Mouse (Mus musculus) limb, embryonic 13.5 days (tissue): Measurements from ENCODE around the gene Adam33. TPM values are rescaled to one million over a fixed set of nuclear protein-coding genes. Genes with fewer than 3 reads are reported as not detected.

ENCODE experiments used
- ATAC-seq: fragments of 200-750 bp; cut with Nextera tagmentation; 2 replicates; pipeline ENCODE4 v1.8.0; 2017; ENCODE audit warnings: low read depth, moderate number of reproducible peaks, moderate TSS enrichment; ENCODE audit not compliant: low FRiP score
- H3K27ac ChIP-seq: fragments of 300-500 bp; sonication (generic); 2 replicates; pipeline ENCODE4 v1.5.1; 2015; ENCODE audit warnings: inconsistent platforms, mild to moderate bottlenecking, moderate library complexity
- H3K27me3 ChIP-seq: fragments of 300-500 bp; sonication (generic); 2 replicates; pipeline ENCODE4 v1.6.1; 2015; ENCODE audit warnings: mild to moderate bottlenecking, inconsistent platforms
- H3K36me3 ChIP-seq: fragments of 300-500 bp; sonication (generic); 2 replicates; pipeline ENCODE4 v1.6.1; 2015; ENCODE audit warnings: inconsistent platforms, mild to moderate bottlenecking, moderate library complexity
- H3K4me1 ChIP-seq: fragments of 300-500 bp; sonication (generic); 2 replicates; pipeline ENCODE4 v1.6.1; 2015; ENCODE audit warnings: inconsistent platforms
- H3K4me2 ChIP-seq: fragments of 300-500 bp; sonication (generic); replicated peaks from 2 replicates; pipeline ENCODE4 v1.6.1; 2015; ENCODE audit warnings: inconsistent platforms, mild to moderate bottlenecking, moderate library complexity
- H3K4me3 ChIP-seq: fragments of 300-500 bp; sonication (generic); 2 replicates; pipeline ENCODE4 v1.5.1; 2015; ENCODE audit warnings: moderate library complexity, mild to moderate bottlenecking, inconsistent platforms
- H3K9ac ChIP-seq: fragments of 300-500 bp; sonication (generic); 2 replicates; pipeline ENCODE4 v1.6.1; 2015; ENCODE audit warnings: mild to moderate bottlenecking, inconsistent platforms
- H3K9me3 ChIP-seq: fragments of 300-500 bp; sonication (generic); 2 replicates; pipeline ENCODE4 v1.6.1; 2016; ENCODE audit warnings: inconsistent platforms
- WGBS: fragments of 180-500 bp; shearing (Covaris S2); methylation state at CpG from one replicate; pipeline ENCODE4 v1.1.7; 2015; 5-methylcytosine and 5-hydroxymethylcytosine counted together
- polyA plus RNA-seq: library from polyadenylated mRNA; unstranded; fragments of >200 nt; fragmentation: Nextera tagmentation; extraction: Ambion mirVana; gene quantifications from 2 replicates; pipeline ENCODE4 v1.2.1, GENCODE M21; 2015

Adam33 gene
- polyA plus RNA-seq, 1 experiment from 2014 or later, result 26.5 TPM

- Histone ChIP-seq H3K4me2 (no peak within 1 kb of the TSS), H3K4me1 (no peaks in the 10 kb centered on the region), H3K27ac (no peak within 1 kb of the TSS), H3K36me3 (no peaks in the 10 kb centered on the region), H3K4me3 (no peak within 1 kb of the TSS), H3K9me3 (no peaks in the 10 kb centered on the region), H3K9ac (no peak within 1 kb of the TSS), H3K27me3 (no peaks in the 10 kb centered on the region)
- WGBS, result 80% methylated on average over 11 of the region's 11 CpGs
- ATAC-seq, result no peak
These were observed 23.2 kb upstream of the Adam33 start, which contains the start of gene Siglec1 for GRCm38 (mm10) chr2:131086667-131087390. TSS of gene Siglec1 (minus strand) at chr2:131086765.

DNA sequence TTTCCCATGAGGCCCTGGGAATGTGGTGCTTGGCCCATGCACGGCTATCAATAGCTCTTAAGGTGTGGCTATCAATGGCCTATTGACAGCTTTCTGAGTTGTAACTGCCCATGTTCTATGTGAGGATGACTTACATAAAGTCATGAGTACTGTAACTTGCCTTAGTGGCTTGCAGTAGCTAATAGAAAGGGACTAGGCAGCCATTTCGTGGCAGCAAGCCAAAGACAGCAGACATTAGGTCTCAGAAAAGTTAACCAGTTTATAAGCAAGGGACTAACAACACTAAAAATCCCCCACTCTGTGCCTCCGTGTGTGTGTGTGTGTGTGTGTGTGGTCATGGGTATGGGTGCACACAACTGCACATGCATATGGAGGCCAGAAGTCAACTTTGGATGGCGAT lies 20.6 kb upstream of the Adam33 start:
- peaks cover 3% of the 10 kb centered on the region; the same call in 1 of the 2 replicates for H3K27me3 ChIP-seq
- H3K4me3 ChIP-seq, result no peak overlapping the region
- H3K9ac ChIP-seq, result no peak overlapping the region
- ATAC-seq, result no peak
- no peak overlapping the region for H3K27ac ChIP-seq
- no peaks in the 10 kb centered on the region for H3K4me1 ChIP-seq
- H3K4me2 ChIP-seq, result no peak overlapping the region
- H3K9me3 ChIP-seq, result no peaks in the 10 kb centered on the region
- no peaks in the 10 kb centered on the region for H3K36me3 ChIP-seq
- WGBS, result 84% methylated on average over 4 of the region's 4 CpGs

- no peak overlapping the region for H3K4me3 ChIP-seq
- peaks cover 3% of the 10 kb centered on the region; the same call in 1 of the 2 replicates for H3K27me3 ChIP-seq
- no peaks in the 10 kb centered on the region for H3K4me1 ChIP-seq
- H3K4me2 ChIP-seq, result no peak overlapping the region
- no peak overlapping the region for H3K9ac ChIP-seq
- no peak for ATAC-seq
- no peaks in the 10 kb centered on the region for H3K36me3 ChIP-seq
- no peak overlapping the region for H3K27ac ChIP-seq
- H3K9me3 ChIP-seq, result no peaks in the 10 kb centered on the region
- 80% methylated on average over 5 of the region's 5 CpGs for WGBS
These were observed 16.9 kb upstream of the Adam33 start for GRCm38 (mm10) chr2:131080507-131080906.

- Histone ChIP-seq H3K4me2 (no peak overlapping the region), H3K27ac (no peak overlapping the region), H3K27me3 (no peaks in the 10 kb centered on the region), H3K9me3 (no peaks in the 10 kb centered on the region), H3K36me3 (no peaks in the 10 kb centered on the region), H3K4me1 (peaks cover 9% of the 10 kb centered on the region), H3K9ac (no peak overlapping the region), H3K4me3 (no peak overlapping the region)
- WGBS, result 86% methylated on average over 10 of the region's 10 CpGs
- no peak for ATAC-seq
These were observed 8.9 kb upstream of the Adam33 start for GRCm38 (mm10) chr2:131072536-131072935.

- H3K9me3 ChIP-seq, result no peaks in the 10 kb centered on the region
- no peak overlapping the region for H3K4me3 ChIP-seq
- H3K27ac ChIP-seq, result no peak overlapping the region
- WGBS, result 55% methylated on average over 6 of the region's 6 CpGs
- H3K9ac ChIP-seq, result no peak overlapping the region
- H3K27me3 ChIP-seq, result peaks cover 24% of the 10 kb centered on the region
- no peaks in the 10 kb centered on the region for H3K36me3 ChIP-seq
- H3K4me2 ChIP-seq, result no peak overlapping the region
- ATAC-seq, result peak; percentile 31; the same call in 1 of the 2 replicates
- peaks cover 22% of the 10 kb centered on the region for H3K4me1 ChIP-seq
These were observed 3.9 kb upstream of the Adam33 start for GRCm38 (mm10) chr2:131067481-131067880.

DNA sequence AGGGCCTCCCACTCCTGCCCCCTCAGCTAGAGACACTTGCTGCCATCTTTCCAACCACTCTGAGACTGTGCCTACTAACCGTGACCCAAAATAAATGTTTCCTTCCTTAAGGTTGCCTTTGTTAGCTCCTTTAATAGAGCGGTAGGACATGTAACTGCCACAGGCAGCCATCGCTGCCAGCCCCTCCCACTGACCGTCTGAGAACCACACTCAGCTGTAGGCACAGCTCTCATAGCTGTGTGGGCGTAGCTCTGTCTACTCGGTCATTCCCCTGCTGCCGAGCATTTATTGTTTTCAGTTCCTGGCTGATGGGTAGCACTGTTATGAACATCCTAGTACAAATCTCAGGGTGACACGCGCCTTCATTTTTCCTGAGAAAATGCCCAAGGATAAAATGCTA lies 2.7 kb upstream of the Adam33 start:
- ATAC-seq, result no peak
- Histone ChIP-seq H3K27ac (no peak overlapping the region), H3K4me3 (no peak overlapping the region), H3K36me3 (no peaks in the 10 kb centered on the region), H3K9ac (no peak overlapping the region), H3K4me1 (peaks cover 29% of the 10 kb centered on the region), H3K27me3 (peaks cover 32% of the 10 kb centered on the region), H3K9me3 (no peaks in the 10 kb centered on the region), H3K4me2 (no peak overlapping the region)
- 67% methylated on average over 9 of the region's 9 CpGs for WGBS

- Histone ChIP-seq H3K27ac (peak overlapping the region; percentile 76; the same call in 1 of the 2 replicates), H3K9me3 (no peaks in the 10 kb centered on the region), H3K4me1 (peaks cover 47% of the 10 kb centered on the region), H3K9ac (no peak overlapping the region), H3K27me3 (peaks cover 42% of the 10 kb centered on the region), H3K4me3 (no peak overlapping the region), H3K4me2 (peak overlapping the region; percentile 36), H3K36me3 (no peaks in the 10 kb centered on the region)
- no peak for ATAC-seq
- 55% methylated on average over 5 of the region's 5 CpGs for WGBS
These were observed 2.0 kb downstream of the Adam33 start for GRCm38 (mm10) chr2:131061607-131062006.

DNA sequence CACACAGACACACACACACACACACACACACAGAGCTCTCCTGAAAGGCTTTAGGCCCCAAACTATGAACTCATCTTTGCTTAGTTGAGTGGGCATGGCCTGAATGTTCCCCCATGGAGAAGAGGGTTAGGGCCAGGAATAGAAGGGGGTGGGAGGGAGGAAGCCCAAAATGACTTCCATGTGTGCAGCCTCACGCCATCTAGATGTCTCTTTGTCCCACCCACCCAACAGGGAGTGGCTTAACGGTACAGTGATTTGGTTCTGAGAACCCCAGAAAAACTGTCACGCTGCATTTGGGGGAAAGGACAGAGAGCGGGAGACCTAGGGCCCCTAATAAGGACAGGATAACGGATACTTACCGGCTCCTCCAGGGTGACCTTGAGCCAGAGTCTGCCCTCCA lies 2.8 kb downstream of the Adam33 start:
- H3K4me1 ChIP-seq, result peaks cover 56% of the 10 kb centered on the region
- 31% methylated on average over 6 of the region's 6 CpGs for WGBS
- H3K4me3 ChIP-seq, result no peak overlapping the region
- H3K36me3 ChIP-seq, result no peaks in the 10 kb centered on the region
- H3K27ac ChIP-seq, result peak overlapping the region; percentile 76
- H3K9me3 ChIP-seq, result no peaks in the 10 kb centered on the region
- H3K27me3 ChIP-seq, result peaks cover 50% of the 10 kb centered on the region
- peak overlapping the region; percentile 36 for H3K4me2 ChIP-seq
- no peak overlapping the region for H3K9ac ChIP-seq
- ATAC-seq, result 0 out of 2 replicates have a peak, but pooled peaks have one; percentile 45

- H3K4me2 ChIP-seq, result peak overlapping the region; percentile 36
- no peaks in the 10 kb centered on the region for H3K36me3 ChIP-seq
- H3K27ac ChIP-seq, result peak overlapping the region; percentile 76
- no peak overlapping the region for H3K4me3 ChIP-seq
- H3K9ac ChIP-seq, result 0 out of 2 replicates have a peak overlapping the region, but pooled peaks have one; percentile 39
- peaks cover 56% of the 10 kb centered on the region for H3K27me3 ChIP-seq
- 45% methylated on average over 9 of the region's 9 CpGs for WGBS
- no peaks in the 10 kb centered on the region for H3K9me3 ChIP-seq
- ATAC-seq, result peak; percentile 49; the same call in 1 of the 2 replicates
- H3K4me1 ChIP-seq, result peaks cover 62% of the 10 kb centered on the region
These were observed 3.7 kb downstream of the Adam33 start for GRCm38 (mm10) chr2:131059781-131060540.

GRCm38 (mm10) chr2:131059377-131059776 lies 4.2 kb downstream of the Adam33 start:
- peaks cover 67% of the 10 kb centered on the region for H3K4me1 ChIP-seq
- H3K9ac ChIP-seq, result no peak overlapping the region
- 32% methylated on average over 1 of the region's 1 CpGs for WGBS
- peaks cover 56% of the 10 kb centered on the region for H3K27me3 ChIP-seq
- ATAC-seq, result no peak
- H3K4me2 ChIP-seq, result peak overlapping the region; percentile 36
- H3K4me3 ChIP-seq, result no peak overlapping the region
- peak overlapping the region; percentile 76 for H3K27ac ChIP-seq
- no peaks in the 10 kb centered on the region for H3K9me3 ChIP-seq
- no peaks in the 10 kb centered on the region for H3K36me3 ChIP-seq

DNA sequence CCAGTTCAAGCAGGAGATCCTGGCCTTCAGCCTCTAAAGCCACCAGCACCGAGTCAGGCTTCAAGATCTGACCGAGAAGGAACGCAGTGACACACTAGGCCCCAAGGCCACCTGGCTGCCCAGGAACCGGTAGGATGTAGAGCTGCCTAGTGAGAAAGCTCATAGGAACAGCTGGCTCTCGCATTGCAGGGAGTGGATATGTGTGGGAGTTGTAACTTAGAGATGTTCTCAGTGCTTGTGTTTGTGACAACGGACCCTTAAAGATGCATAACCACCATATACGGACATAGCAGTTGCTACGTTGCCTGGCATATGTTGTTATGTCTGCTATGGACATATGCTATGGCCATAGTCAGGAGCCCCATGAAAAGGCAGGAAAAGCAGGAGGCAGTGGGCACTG lies 4.9 kb downstream of the Adam33 start:
- Histone ChIP-seq H3K9me3 (no peaks in the 10 kb centered on the region), H3K36me3 (no peaks in the 10 kb centered on the region), H3K27ac (no peak overlapping the region), H3K4me1 (peaks cover 74% of the 10 kb centered on the region), H3K27me3 (peaks cover 59% of the 10 kb centered on the region), H3K4me3 (no peak overlapping the region), H3K4me2 (no peak overlapping the region), H3K9ac (no peak overlapping the region)
- ATAC-seq, result no peak
- 91% methylated on average over 8 of the region's 8 CpGs for WGBS

- Histone ChIP-seq H3K27me3 (peaks cover 64% of the 10 kb centered on the region), H3K36me3 (no peaks in the 10 kb centered on the region), H3K9ac (0 out of 2 replicates have a peak overlapping the region, but pooled peaks have one; percentile 19), H3K4me1 (peaks cover 61% of the 10 kb centered on the region), H3K4me3 (no peak overlapping the region), H3K4me2 (peak overlapping the region; percentile 39), H3K9me3 (no peaks in the 10 kb centered on the region), H3K27ac (no peak overlapping the region)
- WGBS, result 1% methylated on average over 10 of the region's 10 CpGs
- no peak for ATAC-seq
These were observed 7.4 kb downstream of the Adam33 start for GRCm38 (mm10) chr2:131056191-131056590.
